Mouse (Mus musculus): Measurements from ENCODE around the gene Sit1. TPM values are rescaled to one million over a fixed set of nuclear protein-coding genes. Genes with fewer than 3 reads are reported as not detected.
"Not testable (repeated sequence)": the region's sequence is repeated elsewhere in the genome, so short reads cannot be mapped to it uniquely, and the experiment has no call there.

Sit1 gene
- polyA plus RNA-seq, 1 experiment = not detected

DNA sequence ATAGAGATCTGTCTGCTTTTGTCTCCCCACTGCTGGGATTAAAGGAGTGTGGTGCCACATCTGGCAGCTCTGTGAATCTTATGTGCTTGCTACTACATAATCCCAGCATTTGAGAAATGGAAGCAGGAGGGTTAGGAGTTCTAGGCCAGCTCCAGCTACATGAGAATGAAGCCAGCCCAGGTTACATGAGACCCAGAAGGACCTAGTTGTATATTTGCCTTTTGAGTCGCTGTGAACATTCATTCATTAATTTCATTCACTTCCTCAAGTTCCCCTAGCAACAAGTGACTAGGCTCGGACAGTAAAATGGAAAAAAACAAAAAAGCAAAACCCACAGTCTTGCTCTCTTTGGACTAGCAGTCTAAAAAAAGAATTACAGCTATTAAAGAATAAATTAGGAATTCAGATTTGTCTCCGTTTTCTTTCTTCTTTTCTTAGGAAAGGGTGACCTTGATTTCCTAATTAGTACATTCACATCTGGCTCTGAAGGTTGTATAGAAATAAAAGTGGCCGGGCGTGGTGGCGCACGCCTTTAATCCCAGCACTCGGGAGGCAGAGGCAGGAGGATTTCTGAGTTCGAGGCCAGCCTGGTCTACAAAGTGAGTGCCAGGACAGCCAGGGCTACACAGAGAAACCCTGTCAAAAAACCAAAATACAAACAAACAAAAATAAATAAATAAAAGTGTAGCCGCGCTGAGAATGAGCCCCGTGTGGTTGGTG, 8.7 kb upstream of the Sit1 start:
- H3K27me3 ChIP-seq (ENCODE audit: control insufficient read depth, insufficient read depth, low read length, poor library complexity, severe bottlenecking) = no peaks in the 10 kb centered on the region
- H3K27ac ChIP-seq (ENCODE audit: insufficient read depth, low read length) = no peak overlapping the region
- H3K9ac ChIP-seq (ENCODE audit: low read depth, poor library complexity, severe bottlenecking) = peak overlapping the region; percentile 41; the same call in 1 of the 2 replicates
- TF ChIP-seq EP300 (IDR thresholded peaks at IDR 0.05; ENCODE audit: insufficient read depth, low read depth, low read length) = no peak
- no peak for TF ChIP-seq POLR2A (IDR thresholded peaks at IDR 0.05; ENCODE audit: insufficient read depth, low read length)
- no peak for TF ChIP-seq CTCF (IDR thresholded peaks at IDR 0.05; ENCODE audit: low read depth, low read length)
- no peaks in the 10 kb centered on the region for H3K4me1 ChIP-seq (ENCODE audit: control insufficient read depth, insufficient read depth, low read length)
- no peaks in the 10 kb centered on the region for H3K9me3 ChIP-seq (replicated peaks; ENCODE audit: control insufficient read depth, insufficient read depth, low read length, poor library complexity, severe bottlenecking)
- peak overlapping the region; percentile 39; the same call in 1 of the 2 replicates for H3K4me3 ChIP-seq (ENCODE audit: low read depth, low read length)
- H3K36me3 ChIP-seq (ENCODE audit: control insufficient read depth, insufficient read depth, low read length, poor library complexity, severe bottlenecking) = 0 out of 2 replicates have a peak, but pooled peaks cover 5% of the 10 kb centered on the region

DNA sequence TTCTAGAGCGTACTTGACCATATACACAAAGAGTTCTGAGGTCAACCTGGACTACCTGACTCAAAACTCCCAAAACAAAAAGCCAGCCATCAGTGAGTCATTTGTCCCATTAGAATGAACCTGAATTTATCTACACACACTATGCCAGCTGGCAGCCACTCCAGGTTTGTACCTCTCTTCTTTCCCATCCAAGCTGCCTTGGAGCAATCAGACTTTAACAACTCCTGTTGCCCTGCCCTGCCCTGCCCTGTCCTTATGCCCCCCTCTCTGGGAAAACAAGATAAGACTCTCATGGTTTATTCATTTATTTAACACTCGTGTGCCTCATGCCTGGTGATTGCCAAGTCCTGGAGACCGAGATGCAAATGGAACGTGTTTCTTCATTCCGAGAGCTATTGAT, 7.3 kb upstream of the Sit1 start:
- H3K9me3 ChIP-seq (replicated peaks; ENCODE audit: control insufficient read depth, insufficient read depth, low read length, poor library complexity, severe bottlenecking) = no peaks in the 10 kb centered on the region
- H3K9ac ChIP-seq (ENCODE audit: low read depth, poor library complexity, severe bottlenecking) = no peak overlapping the region
- no peak overlapping the region for H3K27ac ChIP-seq (ENCODE audit: insufficient read depth, low read length)
- no peaks in the 10 kb centered on the region for H3K27me3 ChIP-seq (ENCODE audit: control insufficient read depth, insufficient read depth, low read length, poor library complexity, severe bottlenecking)
- H3K4me3 ChIP-seq (ENCODE audit: low read depth, low read length) = no peak overlapping the region
- H3K4me1 ChIP-seq (ENCODE audit: control insufficient read depth, insufficient read depth, low read length) = no peaks in the 10 kb centered on the region
- TF ChIP-seq POLR2A (IDR thresholded peaks at IDR 0.05; ENCODE audit: insufficient read depth, low read length) (no peak), EP300 (IDR thresholded peaks at IDR 0.05; ENCODE audit: insufficient read depth, low read depth, low read length) (no peak), CTCF (IDR thresholded peaks at IDR 0.05; ENCODE audit: low read depth, low read length) (no peak)
- H3K36me3 ChIP-seq (ENCODE audit: control insufficient read depth, insufficient read depth, low read length, poor library complexity, severe bottlenecking) = 0 out of 2 replicates have a peak, but pooled peaks cover 1% of the 10 kb centered on the region

DNA sequence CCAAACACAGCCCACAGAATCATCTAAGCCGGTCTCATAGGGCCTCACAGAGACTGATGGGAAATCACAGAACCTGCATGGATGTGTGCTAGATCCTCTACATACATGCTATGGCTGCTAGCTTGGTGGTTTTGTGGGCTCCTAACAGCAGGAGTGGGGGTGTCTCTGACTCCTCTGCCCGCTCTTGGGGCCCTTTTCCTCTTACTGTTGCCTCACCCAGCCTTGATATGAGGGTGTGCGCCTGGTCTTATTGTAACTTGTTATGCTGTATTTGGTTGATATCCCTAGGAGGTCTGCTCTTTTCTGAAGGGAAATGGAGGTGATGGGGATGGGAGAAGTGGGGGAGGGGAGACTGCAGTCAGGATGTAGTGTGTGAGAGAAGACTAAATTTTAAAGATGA, 6.1 kb upstream of the Sit1 start:
- H3K27ac ChIP-seq (ENCODE audit: insufficient read depth, low read length) = no peak overlapping the region
- H3K36me3 ChIP-seq (ENCODE audit: control insufficient read depth, insufficient read depth, low read length, poor library complexity, severe bottlenecking) = no peaks in the 10 kb centered on the region
- no peak for TF ChIP-seq CTCF (IDR thresholded peaks at IDR 0.05; ENCODE audit: low read depth, low read length)
- no peak for TF ChIP-seq EP300 (IDR thresholded peaks at IDR 0.05; ENCODE audit: insufficient read depth, low read depth, low read length)
- no peak for TF ChIP-seq POLR2A (IDR thresholded peaks at IDR 0.05; ENCODE audit: insufficient read depth, low read length)

DNA sequence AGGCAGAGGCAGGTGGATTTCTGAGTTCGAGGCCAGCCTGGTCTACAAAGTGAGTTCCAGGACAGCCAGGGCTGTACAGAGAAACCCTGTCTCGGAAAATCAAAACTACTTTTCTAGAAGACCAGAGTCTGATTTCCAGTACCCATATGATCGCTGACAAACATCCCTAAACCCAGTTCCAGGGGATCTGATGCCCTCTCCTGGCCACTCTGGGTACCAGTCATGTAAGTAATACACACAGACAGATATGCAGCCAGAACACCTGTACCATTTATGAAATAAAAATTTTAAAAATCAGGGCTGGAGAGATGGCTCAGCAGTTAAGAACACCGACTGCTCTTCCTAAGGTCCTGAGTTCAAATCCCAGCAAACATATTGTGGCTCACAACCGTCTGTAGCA, 2.1 kb upstream of the Sit1 start:
- H3K4me3 ChIP-seq (ENCODE audit: low read depth, low read length); H3K27ac ChIP-seq (ENCODE audit: insufficient read depth, low read length); H3K27me3 ChIP-seq (ENCODE audit: control insufficient read depth, insufficient read depth, low read length, poor library complexity, severe bottlenecking); H3K9me3 ChIP-seq (replicated peaks; ENCODE audit: control insufficient read depth, insufficient read depth, low read length, poor library complexity, severe bottlenecking); H3K9ac ChIP-seq (ENCODE audit: low read depth, poor library complexity, severe bottlenecking); H3K36me3 ChIP-seq (ENCODE audit: control insufficient read depth, insufficient read depth, low read length, poor library complexity, severe bottlenecking); H3K4me1 ChIP-seq (ENCODE audit: control insufficient read depth, insufficient read depth, low read length): not testable (repeated sequence)

More for the DNA sequence above, 6.1 kb upstream of the Sit1 start:
- Histone ChIP-seq H3K4me1 (ENCODE audit: control insufficient read depth, insufficient read depth, low read length) (no peaks in the 10 kb centered on the region), H3K27me3 (ENCODE audit: control insufficient read depth, insufficient read depth, low read length, poor library complexity, severe bottlenecking) (no peaks in the 10 kb centered on the region), H3K9me3 (replicated peaks; ENCODE audit: control insufficient read depth, insufficient read depth, low read length, poor library complexity, severe bottlenecking) (no peaks in the 10 kb centered on the region), H3K9ac (ENCODE audit: low read depth, poor library complexity, severe bottlenecking) (no peak overlapping the region), H3K4me3 (ENCODE audit: low read depth, low read length) (no peak overlapping the region)

DNA sequence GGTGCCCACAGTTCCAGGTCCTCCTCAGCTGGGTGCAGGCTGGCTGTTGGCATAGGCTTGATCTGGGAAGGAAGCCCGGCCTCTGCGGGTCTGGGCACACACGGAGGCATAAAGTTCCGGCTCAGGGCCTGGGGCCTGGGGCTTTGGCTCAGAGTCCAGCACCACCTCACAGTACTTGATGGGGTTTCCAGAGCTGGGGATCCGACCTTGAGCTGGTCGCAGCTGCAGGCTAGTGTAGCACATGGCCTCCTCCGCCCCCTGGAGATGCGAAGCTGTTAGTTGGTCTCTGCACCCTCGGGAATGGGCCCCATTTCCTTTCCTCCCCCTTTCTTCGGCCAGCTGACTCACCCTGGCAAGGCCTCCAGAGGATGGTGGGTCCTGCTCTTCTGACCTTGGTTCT, 943 bp downstream of the Sit1 start:
- H3K27me3 ChIP-seq (ENCODE audit: control insufficient read depth, insufficient read depth, low read length, poor library complexity, severe bottlenecking) = no peaks in the 10 kb centered on the region
- peaks cover 2% of the 10 kb centered on the region for H3K4me1 ChIP-seq (ENCODE audit: control insufficient read depth, insufficient read depth, low read length)
- no peaks in the 10 kb centered on the region for H3K9me3 ChIP-seq (replicated peaks; ENCODE audit: control insufficient read depth, insufficient read depth, low read length, poor library complexity, severe bottlenecking)
- H3K27ac ChIP-seq (ENCODE audit: insufficient read depth, low read length) = no peak overlapping the region
- no peak for TF ChIP-seq POLR2A (IDR thresholded peaks at IDR 0.05; ENCODE audit: insufficient read depth, low read length)
- no peak for TF ChIP-seq CTCF (IDR thresholded peaks at IDR 0.05; ENCODE audit: low read depth, low read length)
- no peak for TF ChIP-seq EP300 (IDR thresholded peaks at IDR 0.05; ENCODE audit: insufficient read depth, low read depth, low read length)
- H3K4me3 ChIP-seq (ENCODE audit: low read depth, low read length) = no peak overlapping the region
- H3K9ac ChIP-seq (ENCODE audit: low read depth, poor library complexity, severe bottlenecking) = no peak overlapping the region
- H3K36me3 ChIP-seq (ENCODE audit: control insufficient read depth, insufficient read depth, low read length, poor library complexity, severe bottlenecking) = no peaks in the 10 kb centered on the region

DNA sequence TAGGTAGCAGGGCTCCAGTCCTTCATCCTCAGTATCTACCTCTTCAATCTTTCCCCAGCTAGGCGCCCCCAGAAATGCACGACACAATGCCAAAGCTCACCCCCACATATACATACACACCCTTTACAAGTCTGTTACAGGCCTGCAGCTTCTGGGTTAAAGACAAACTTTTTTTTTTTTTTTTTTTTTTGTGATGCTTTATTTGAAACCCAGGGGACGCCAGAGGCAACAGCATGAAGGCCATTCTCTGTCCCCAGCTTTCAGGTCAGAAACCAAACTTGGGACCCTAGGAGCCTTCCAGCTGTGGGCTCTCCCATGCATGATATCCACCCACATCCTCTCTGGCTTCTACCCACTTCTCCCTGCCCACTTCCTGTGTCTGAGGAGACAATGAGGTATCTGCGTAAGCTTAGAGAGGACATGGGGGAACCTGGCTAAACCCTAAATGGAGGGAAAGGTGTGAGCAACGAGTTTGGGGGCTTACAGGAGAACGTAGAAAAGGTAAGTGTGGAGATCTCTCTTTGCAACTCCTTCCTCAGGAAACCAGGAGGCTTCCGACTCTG, 1.6 kb downstream of the Sit1 start:
- no peak overlapping the region for H3K27ac ChIP-seq (ENCODE audit: insufficient read depth, low read length)
- H3K9ac ChIP-seq (ENCODE audit: low read depth, poor library complexity, severe bottlenecking) = no peak overlapping the region
- no peaks in the 10 kb centered on the region for H3K36me3 ChIP-seq (ENCODE audit: control insufficient read depth, insufficient read depth, low read length, poor library complexity, severe bottlenecking)
- H3K4me1 ChIP-seq (ENCODE audit: control insufficient read depth, insufficient read depth, low read length) = peaks cover 2% of the 10 kb centered on the region
- no peak for TF ChIP-seq CTCF (IDR thresholded peaks at IDR 0.05; ENCODE audit: low read depth, low read length)
- no peak for TF ChIP-seq EP300 (IDR thresholded peaks at IDR 0.05; ENCODE audit: insufficient read depth, low read depth, low read length)
- no peak for TF ChIP-seq POLR2A (IDR thresholded peaks at IDR 0.05; ENCODE audit: insufficient read depth, low read length)
- no peaks in the 10 kb centered on the region for H3K9me3 ChIP-seq (replicated peaks; ENCODE audit: control insufficient read depth, insufficient read depth, low read length, poor library complexity, severe bottlenecking)
- no peaks in the 10 kb centered on the region for H3K27me3 ChIP-seq (ENCODE audit: control insufficient read depth, insufficient read depth, low read length, poor library complexity, severe bottlenecking)
- H3K4me3 ChIP-seq (ENCODE audit: low read depth, low read length) = no peak overlapping the region
